Mouse (Mus musculus) liver, embryonic 16.5 days (tissue): ENCODE measurements around the gene Rftn2. TPM values are rescaled to one million over a fixed set of nuclear protein-coding genes. Genes with fewer than 3 reads are reported as not detected.

ENCODE experiments used
- ATAC-seq: fragments of 200-750 bp; cut with Nextera tagmentation; 2 replicates; pipeline ENCODE4 v1.8.0; 2017; ENCODE audit warnings: low read depth, mild to moderate bottlenecking, moderate number of reproducible peaks, moderate library complexity
- H3K27ac ChIP-seq: fragments of 300-500 bp; sonication (generic); 2 replicates; pipeline ENCODE4 v1.5.1; 2014; ENCODE audit warnings: mild to moderate bottlenecking, low read length
- H3K27me3 ChIP-seq: fragments of 300-500 bp; sonication (generic); 2 replicates; pipeline ENCODE4 v1.6.1; 2014; ENCODE audit warnings: low read depth, low read length, mixed read lengths; ENCODE audit not compliant: control insufficient read depth, insufficient read depth
- H3K36me3 ChIP-seq: fragments of 300-500 bp; sonication (generic); 2 replicates; pipeline ENCODE4 v1.6.1; 2014; ENCODE audit warnings: mild to moderate bottlenecking; ENCODE audit not compliant: control insufficient read depth, insufficient read depth
- H3K4me1 ChIP-seq: fragments of 300-500 bp; sonication (generic); 2 replicates; pipeline ENCODE4 v1.6.1; 2014; ENCODE audit warnings: low read depth, low read length, mixed read lengths; ENCODE audit not compliant: control insufficient read depth
- H3K4me2 ChIP-seq: fragments of 300-500 bp; sonication (generic); 2 replicates; pipeline ENCODE4 v1.6.1; 2014; ENCODE audit warnings: low read depth, low read length, mixed read lengths
- H3K4me3 ChIP-seq: fragments of 300-500 bp; sonication (generic); 2 replicates; pipeline ENCODE4 v1.5.1; 2014; ENCODE audit warnings: low read depth, mild to moderate bottlenecking, low read length
- H3K9ac ChIP-seq: fragments of 300-500 bp; sonication (generic); 2 replicates; pipeline ENCODE4 v1.6.1; 2014; ENCODE audit warnings: low read depth, low read length
- H3K9me3 ChIP-seq: fragments of 300-500 bp; sonication (generic); replicated peaks from 2 replicates; pipeline ENCODE4 v1.6.1; 2016; ENCODE audit warnings: low read length; ENCODE audit not compliant: control insufficient read depth
- WGBS: fragments of 180-500 bp; shearing (Covaris S2); extraction: QIAGEN DNeasy Blood & Tissue Kit; methylation state at CpG from one replicate; pipeline ENCODE4 v1.1.7; 2014; ENCODE audit not compliant: insufficient replicate concordance; 5-methylcytosine and 5-hydroxymethylcytosine counted together
- polyA plus RNA-seq: library from polyadenylated mRNA; unstranded; fragments of >200 nt; fragmentation: Nextera tagmentation; extraction: Ambion mirVana; gene quantifications from 2 replicates; pipeline ENCODE4 v1.2.1, GENCODE M21; 2015

Gene Rftn2
- polyA plus RNA-seq, 1 experiment from 2014 or later: 0.86 TPM

DNA sequence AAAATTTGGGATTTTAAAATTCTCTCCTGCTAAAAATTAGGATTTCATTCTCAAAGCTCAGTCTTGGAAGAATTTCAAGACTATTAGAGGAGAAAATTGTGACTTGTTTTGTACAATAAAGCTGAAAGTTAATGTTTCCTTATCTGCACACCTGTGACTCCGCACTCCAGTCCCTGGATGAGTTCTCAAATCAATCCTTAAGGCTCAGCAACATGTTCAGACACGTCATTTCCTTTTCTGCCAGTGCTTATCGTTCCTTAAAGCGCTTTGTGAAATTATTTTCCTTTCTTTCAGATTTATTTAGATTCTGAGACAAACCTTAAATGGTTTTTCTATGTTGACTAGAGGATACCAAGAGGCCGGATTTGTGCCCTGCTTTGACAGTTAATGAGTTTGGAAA is 9.9 kb upstream of the Rftn2 start:
- Histone ChIP-seq H3K27ac (no peak overlapping the region), H3K36me3 (no peaks in the 10 kb centered on the region), H3K4me2 (peak overlapping the region; percentile 97), H3K27me3 (no peaks in the 10 kb centered on the region), H3K4me1 (peaks cover 16% of the 10 kb centered on the region), H3K4me3 (peak overlapping the region; percentile 89), H3K9ac (peak overlapping the region; percentile 62), H3K9me3 (no peaks in the 10 kb centered on the region)
- WGBS: 20% methylated on average over 5 of the region's 5 CpGs
- no peak for ATAC-seq

DNA sequence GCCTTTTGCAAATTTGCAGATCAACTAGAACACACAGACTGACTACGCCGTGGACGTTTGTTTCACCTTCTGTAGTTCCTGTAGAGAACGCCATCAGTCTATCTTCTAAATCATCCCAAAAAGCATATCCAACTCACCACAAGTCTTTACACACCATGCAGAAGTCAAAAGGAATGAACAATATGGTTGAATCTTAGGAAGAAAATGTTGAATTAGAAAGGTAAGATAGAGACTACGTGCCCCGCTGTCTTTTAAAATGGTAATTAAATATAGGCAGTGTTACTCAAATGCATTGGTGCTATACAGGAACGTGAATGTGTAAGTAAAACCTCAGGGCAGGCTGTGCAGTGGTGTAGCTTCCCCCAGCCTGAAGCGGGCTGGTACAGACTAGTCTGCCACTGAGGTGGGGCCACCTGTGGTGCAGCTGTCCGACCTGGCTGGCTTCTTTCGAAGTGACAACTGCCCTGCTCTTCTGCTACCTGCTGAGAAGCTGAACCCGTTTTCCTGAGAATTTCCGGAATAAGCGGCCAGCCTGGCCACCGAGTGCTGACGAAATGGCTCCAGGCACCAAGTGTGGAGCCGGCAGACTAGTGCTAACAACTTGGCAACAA is 8.4 kb upstream of the Rftn2 start:
- Histone ChIP-seq H3K4me1 (peaks cover 16% of the 10 kb centered on the region), H3K9me3 (no peaks in the 10 kb centered on the region), H3K27ac (no peak overlapping the region), H3K9ac (no peak overlapping the region), H3K4me2 (no peak overlapping the region), H3K27me3 (no peaks in the 10 kb centered on the region), H3K36me3 (no peaks in the 10 kb centered on the region), H3K4me3 (no peak overlapping the region)
- whole genome bisulfite sequencing: 59% methylated on average over 16 of the region's 16 CpGs
- ATAC-seq: no peak

DNA sequence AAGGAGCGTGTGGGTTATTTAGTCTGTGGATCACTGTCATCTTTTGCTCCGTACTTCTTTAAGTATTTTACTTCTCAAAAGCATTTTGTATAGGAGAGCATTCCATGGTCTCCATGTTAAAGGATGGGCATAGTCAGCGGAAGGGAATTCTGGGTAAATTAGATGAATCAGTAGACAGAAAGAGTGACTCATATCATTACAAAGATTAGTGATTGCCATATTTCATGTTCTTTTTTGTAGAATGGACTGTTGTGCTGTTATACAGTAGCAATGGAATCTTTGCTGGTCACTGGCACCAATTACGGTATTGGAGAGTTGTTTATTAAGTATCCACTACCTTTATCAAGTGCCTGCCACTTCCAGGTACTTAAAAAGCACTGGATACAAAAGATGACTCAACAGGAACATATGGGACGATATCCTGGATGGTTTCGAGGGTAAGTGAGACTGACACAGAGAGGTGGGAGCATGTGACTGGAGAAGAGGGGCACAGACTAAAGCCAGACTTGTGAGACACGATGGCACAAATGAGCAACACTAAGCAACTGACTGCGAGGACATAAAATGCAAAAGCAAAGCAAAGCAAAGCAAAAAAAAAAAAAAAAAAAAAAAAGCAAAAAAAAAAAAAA is 1.8 kb upstream of the Rftn2 start:
- H3K9ac ChIP-seq: no peak overlapping the region
- no peaks in the 10 kb centered on the region for H3K36me3 ChIP-seq
- no peaks in the 10 kb centered on the region; the same call in 1 of the 2 replicates for H3K4me1 ChIP-seq
- no peak overlapping the region for H3K4me2 ChIP-seq
- no peaks in the 10 kb centered on the region for H3K9me3 ChIP-seq
- no peak for ATAC-seq
- peaks cover 12% of the 10 kb centered on the region for H3K27me3 ChIP-seq
- H3K27ac ChIP-seq: no peak overlapping the region
- WGBS: 66% methylated on average over 8 of the region's 8 CpGs
- H3K4me3 ChIP-seq: no peak overlapping the region

DNA sequence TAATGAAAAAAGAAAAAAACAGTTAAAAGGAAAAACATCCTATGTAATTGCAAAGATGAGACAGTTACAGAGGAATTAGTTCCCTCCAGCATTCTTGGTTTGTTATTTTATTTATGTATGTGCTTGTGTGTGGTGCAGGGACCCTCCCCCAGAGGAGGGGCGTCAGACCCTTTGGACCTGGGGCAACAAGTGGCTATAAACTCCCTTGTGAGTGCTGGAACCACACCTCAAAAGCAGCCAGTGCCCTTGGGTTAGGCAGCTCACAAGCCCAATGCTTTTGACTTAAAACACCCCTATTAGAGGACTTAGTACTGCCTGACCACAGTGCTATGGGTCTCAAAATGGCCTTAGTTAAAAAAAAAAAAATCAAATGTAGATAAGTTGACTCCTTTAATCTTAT is 794 bp upstream of the Rftn2 start:
- H3K4me2 ChIP-seq: no peak overlapping the region
- 41% methylated on average over 1 of the region's 1 CpGs for WGBS
- H3K4me1 ChIP-seq: no peaks in the 10 kb centered on the region; the same call in 1 of the 2 replicates

DNA sequence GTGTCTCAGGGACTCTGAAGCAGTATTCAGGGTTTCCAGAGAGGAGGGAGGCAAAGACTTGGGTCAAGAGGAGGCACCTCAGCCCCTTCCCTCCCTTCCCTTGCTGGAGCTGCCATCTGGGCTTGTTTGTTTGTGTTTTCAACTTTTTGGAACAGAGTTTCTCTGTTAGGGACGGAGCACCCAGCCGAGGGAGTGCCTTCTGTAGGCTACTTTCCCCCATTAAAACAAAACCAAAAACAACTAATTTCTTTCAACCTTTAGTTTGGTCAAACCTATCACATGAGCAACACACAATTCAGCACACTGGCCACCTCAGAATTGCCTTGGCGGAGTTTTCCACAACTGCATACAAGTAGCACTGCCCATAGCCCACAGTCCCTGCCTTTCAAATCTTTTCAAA is 1.2 kb downstream of the Rftn2 start:
- Histone ChIP-seq H3K4me3 (no peak overlapping the region), H3K4me1 (no peaks in the 10 kb centered on the region; the same call in 1 of the 2 replicates), H3K9ac (no peak overlapping the region), H3K4me2 (no peak overlapping the region), H3K27me3 (peaks cover 12% of the 10 kb centered on the region), H3K9me3 (no peaks in the 10 kb centered on the region), H3K36me3 (no peaks in the 10 kb centered on the region), H3K27ac (no peak overlapping the region)
- ATAC-seq: no peak
- 66% methylated on average over 3 of the region's 3 CpGs for WGBS

More for the DNA sequence above, 794 bp upstream of the Rftn2 start:
- no peak overlapping the region for H3K9ac ChIP-seq
- H3K27me3 ChIP-seq: peaks cover 12% of the 10 kb centered on the region
- no peak for ATAC-seq
- H3K9me3 ChIP-seq: no peaks in the 10 kb centered on the region
- no peaks in the 10 kb centered on the region for H3K36me3 ChIP-seq
- H3K4me3 ChIP-seq: no peak overlapping the region
- H3K27ac ChIP-seq: no peak overlapping the region

DNA sequence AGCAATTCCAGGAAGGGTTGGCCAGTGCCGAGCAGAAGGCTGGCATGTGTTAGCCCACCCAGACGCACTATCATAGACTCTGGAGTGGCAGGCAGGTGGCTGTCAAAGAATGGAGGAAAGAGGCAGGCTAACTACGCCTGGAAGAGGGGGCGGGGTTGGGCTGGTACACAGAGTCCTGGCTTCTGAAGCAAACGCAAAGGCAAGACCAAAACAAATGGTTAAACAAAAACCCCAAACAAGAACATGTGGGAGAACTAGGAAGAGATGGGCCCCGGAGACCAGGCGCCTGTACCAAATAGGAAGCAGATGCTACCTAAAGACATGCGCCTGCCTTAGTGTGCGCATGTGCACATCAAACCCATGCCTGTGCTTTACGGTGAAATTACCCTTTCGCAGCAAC is 2.5 kb downstream of the Rftn2 start:
- no peak overlapping the region for H3K9ac ChIP-seq
- peaks cover 12% of the 10 kb centered on the region for H3K27me3 ChIP-seq
- H3K4me2 ChIP-seq: no peak overlapping the region
- H3K4me1 ChIP-seq: no peaks in the 10 kb centered on the region; the same call in 1 of the 2 replicates
- WGBS: 56% methylated on average over 11 of the region's 11 CpGs
- H3K27ac ChIP-seq: no peak overlapping the region
- ATAC-seq: no peak
- no peak overlapping the region for H3K4me3 ChIP-seq
- H3K9me3 ChIP-seq: no peaks in the 10 kb centered on the region
- H3K36me3 ChIP-seq: no peaks in the 10 kb centered on the region

DNA sequence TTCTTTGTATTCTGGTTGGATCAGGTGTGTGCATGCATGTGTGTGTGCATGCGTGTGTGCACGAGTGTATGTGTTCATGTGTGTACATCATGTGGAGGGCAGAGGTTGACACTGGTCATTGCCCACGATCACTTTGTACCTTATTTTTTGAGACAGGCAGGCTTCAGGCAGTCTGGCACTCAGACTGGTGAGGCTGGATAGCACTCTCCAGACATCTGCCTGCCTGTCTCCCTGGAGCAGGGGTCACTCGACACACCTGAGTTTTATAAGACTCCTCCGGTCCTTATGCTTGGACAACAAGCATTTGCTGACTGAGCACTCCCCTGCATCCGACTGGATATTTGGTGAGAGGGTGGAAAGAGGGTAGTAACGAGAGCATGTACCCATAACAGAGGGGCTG is 3.6 kb downstream of the Rftn2 start:
- Histone ChIP-seq H3K9ac (no peak overlapping the region), H3K4me3 (no peak overlapping the region), H3K27ac (no peak overlapping the region), H3K27me3 (peaks cover 12% of the 10 kb centered on the region), H3K36me3 (no peaks in the 10 kb centered on the region), H3K9me3 (no peaks in the 10 kb centered on the region), H3K4me1 (no peaks in the 10 kb centered on the region; the same call in 1 of the 2 replicates), H3K4me2 (no peak overlapping the region)
- WGBS: 66% methylated on average over 7 of the region's 7 CpGs
- ATAC-seq: no peak

DNA sequence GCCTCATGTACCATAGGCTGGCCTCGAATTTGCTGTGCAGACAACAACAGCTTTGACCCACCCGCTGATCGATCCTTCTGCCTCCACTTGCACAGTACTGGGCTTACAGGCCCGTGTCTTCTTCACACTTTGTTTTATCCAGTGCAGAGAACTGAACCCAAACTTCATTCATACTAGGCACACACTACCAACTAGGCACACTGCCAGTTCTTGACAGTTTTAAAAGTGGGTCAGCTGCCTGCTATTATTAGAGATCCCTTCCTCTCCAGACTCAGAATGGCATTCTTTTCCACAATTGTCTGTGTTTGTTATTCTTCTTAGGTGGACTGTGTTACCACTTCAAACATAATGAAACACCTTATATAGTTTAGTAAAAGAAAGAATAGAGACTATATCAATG is 5.2 kb downstream of the Rftn2 start:
- no peaks in the 10 kb centered on the region for H3K9me3 ChIP-seq
- 63% methylated on average over 4 of the region's 4 CpGs for WGBS
- H3K27ac ChIP-seq: no peak overlapping the region
- H3K9ac ChIP-seq: no peak overlapping the region
- no peak overlapping the region for H3K4me3 ChIP-seq
- H3K4me2 ChIP-seq: no peak overlapping the region
- no peaks in the 10 kb centered on the region for H3K36me3 ChIP-seq
- no peak for ATAC-seq
- no peaks in the 10 kb centered on the region; the same call in 1 of the 2 replicates for H3K4me1 ChIP-seq
- peaks cover 11% of the 10 kb centered on the region for H3K27me3 ChIP-seq

DNA sequence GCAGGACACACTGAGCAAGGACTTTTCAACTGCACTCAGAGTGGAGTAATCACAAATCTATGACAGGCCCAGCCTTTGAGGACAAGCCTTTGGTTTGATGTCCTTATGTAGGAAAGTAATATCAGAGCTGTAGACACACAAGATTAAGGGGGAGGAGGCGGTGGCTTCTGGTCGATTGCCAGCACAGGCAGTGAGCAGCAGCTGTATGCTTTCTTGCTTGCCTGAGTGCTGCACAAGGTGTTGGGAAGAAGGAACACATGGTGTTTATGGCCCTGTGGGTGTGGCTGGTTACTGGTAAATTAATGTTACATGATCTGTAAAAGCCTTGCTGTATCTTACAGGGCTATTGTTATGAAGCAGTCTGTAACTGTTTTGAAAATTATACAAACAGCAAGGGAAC is 9.4 kb downstream of the Rftn2 start:
- no peak overlapping the region for H3K4me3 ChIP-seq
- no peaks in the 10 kb centered on the region for H3K9me3 ChIP-seq
- no peak overlapping the region for H3K27ac ChIP-seq
- H3K9ac ChIP-seq: no peak overlapping the region
- no peaks in the 10 kb centered on the region for H3K4me1 ChIP-seq
- no peak for ATAC-seq
- no peaks in the 10 kb centered on the region for H3K27me3 ChIP-seq
- WGBS: 57% methylated on average over 2 of the region's 2 CpGs
- H3K36me3 ChIP-seq: no peaks in the 10 kb centered on the region
- no peak overlapping the region for H3K4me2 ChIP-seq
